Mouse (Mus musculus): ENCODE data around the gene Vmn1r35. TPM values are rescaled to one million over a fixed set of nuclear protein-coding genes. Genes with fewer than 3 reads are reported as not detected.
"Not testable (repeated sequence)": the region's sequence is repeated elsewhere in the genome, so short reads cannot be mapped to it uniquely, and the experiment has no call there.

The Vmn1r35 gene
- not detected in 2 replicates for polyA plus RNA-seq (2014; fragmentation: Nextera tagmentation; extraction: Ambion mirVana)

DNA sequence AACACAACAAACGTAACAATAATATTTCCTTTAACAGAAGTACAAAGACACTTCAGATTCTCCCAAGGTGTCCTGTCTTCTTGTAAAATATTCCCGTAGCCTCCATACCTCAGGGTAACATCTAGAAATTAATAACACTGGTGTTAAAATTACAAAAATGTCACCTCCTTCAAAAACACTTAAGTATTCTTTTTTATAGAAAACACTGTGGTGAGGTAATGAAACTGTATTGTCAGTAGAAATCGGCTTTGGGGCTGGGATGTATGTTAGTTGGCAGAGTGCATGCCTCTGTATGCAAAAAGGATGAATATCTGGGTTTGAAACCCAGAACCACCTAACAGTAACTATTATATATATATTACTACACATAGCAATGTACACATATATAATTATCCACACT lies at the start of gene Vmn1r35:
Gene Vmn1r35 (minus strand): TSS at position 101 of the 400 bp plus-strand sequence.
- H3K9ac ChIP-seq (replicated peaks; ENCODE audit: low read length), result no peak within 1 kb of the TSS
- H3K36me3 ChIP-seq (ENCODE audit: control insufficient read depth, insufficient read depth, low read length), result no peaks in the 10 kb centered on the region
- H3K4me3 ChIP-seq (replicated peaks; ENCODE audit: low read depth, low read length), result no peak within 1 kb of the TSS
- H3K4me2 ChIP-seq (ENCODE audit: low read length), result no peak within 1 kb of the TSS
- DNase-seq (no peak), ATAC-seq (ENCODE audit: low FRiP score, low TSS enrichment) (no peak)
- no peaks in the 10 kb centered on the region for H3K9me3 ChIP-seq (ENCODE audit: control insufficient read depth, low read length)
- no peak within 1 kb of the TSS for H3K27ac ChIP-seq (replicated peaks; ENCODE audit: low read depth, low read length)
- WGBS, result 85% methylated on average over 3 of the region's 3 CpGs
- H3K4me1 ChIP-seq (ENCODE audit: control insufficient read depth, insufficient read depth, low read length), result no peaks in the 10 kb centered on the region
- no peaks in the 10 kb centered on the region for H3K27me3 ChIP-seq (ENCODE audit: control insufficient read depth, insufficient read depth, low read length)

DNA sequence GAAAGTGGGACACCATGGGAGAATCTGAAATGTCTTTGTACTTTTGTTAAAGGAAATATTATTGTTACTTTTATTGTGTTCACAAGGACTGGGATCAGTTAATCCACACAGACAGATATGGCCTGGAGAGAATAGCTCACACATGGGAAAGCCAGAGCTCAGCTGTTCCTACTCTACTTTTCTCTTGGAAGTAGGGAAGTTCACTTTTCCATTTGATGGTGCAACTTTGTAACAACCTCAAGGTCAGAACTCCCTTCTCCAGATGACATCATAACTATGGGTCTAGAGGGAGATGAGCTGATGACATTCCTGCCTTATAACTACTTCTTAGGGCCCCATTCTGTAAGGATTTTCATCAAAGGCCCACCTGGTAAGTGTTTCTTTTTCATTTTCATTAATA lies 43.4 kb upstream of the Vmn1r35 start, which contains the start of gene Vmn1r37:
Gene Vmn1r37 (plus strand): TSS at position 301 of the 400 bp plus-strand sequence.
- H3K27me3 ChIP-seq (ENCODE audit: control insufficient read depth, insufficient read depth, low read length); H3K9me3 ChIP-seq (ENCODE audit: control insufficient read depth, low read length); H3K4me1 ChIP-seq (ENCODE audit: control insufficient read depth, insufficient read depth, low read length); H3K9ac ChIP-seq (replicated peaks; ENCODE audit: low read length); DNase-seq; H3K27ac ChIP-seq (replicated peaks; ENCODE audit: low read depth, low read length); ATAC-seq (ENCODE audit: low FRiP score, low TSS enrichment); H3K4me2 ChIP-seq (ENCODE audit: low read length); H3K4me3 ChIP-seq (replicated peaks; ENCODE audit: low read depth, low read length); H3K36me3 ChIP-seq (ENCODE audit: control insufficient read depth, insufficient read depth, low read length): not testable (repeated sequence)

DNA sequence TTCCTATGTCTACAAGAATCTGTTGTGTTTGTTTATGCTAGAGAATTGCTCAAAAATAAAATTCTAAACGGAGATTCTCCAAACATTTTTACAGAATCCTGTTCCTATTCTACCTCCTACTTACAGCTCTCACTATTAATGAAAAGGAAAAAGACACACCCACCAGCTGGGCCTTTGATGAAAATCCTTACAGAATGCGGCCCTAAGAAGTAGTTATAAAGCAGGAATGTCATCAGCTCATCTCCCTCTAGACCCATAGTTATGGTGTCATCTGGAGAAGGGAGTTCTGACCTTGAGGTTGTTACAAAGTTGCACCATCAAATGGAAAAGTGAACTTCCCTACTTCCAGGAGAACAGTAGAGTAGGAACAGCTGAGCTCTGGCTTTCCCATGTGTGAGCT lies 33.4 kb upstream of the Vmn1r35 start, which contains the start of gene Vmn1r36:
Gene Vmn1r36 (minus strand): TSS at position 101 of the 400 bp plus-strand sequence.
- not testable (repeated sequence) for H3K27ac ChIP-seq (replicated peaks; ENCODE audit: low read depth, low read length); H3K4me3 ChIP-seq (replicated peaks; ENCODE audit: low read depth, low read length)
- WGBS, result 65% methylated on average over 2 of the region's 2 CpGs

DNA sequence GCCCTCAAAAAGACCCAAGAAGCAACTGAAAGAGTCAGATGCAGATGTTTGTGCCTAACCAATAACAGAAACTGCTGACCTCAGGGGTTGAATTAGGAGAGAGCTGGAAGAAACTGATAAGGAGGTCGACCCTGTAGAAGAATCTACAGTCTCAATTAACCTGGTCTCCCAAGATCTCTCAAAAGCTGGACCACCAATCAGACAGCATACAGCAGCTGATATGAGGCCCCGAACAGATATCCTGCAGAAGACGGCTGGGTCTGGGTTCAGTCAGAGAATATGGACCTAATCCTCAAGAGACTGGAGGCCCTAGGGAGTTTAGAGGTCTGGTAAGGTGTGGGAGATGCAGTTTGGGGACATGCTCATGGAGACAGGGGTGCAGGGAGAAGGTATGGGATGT lies 28.1 kb upstream of the Vmn1r35 start:
- DNase-seq, result no peak
- H3K4me3 ChIP-seq (replicated peaks; ENCODE audit: low read depth, low read length), result no peak overlapping the region
- no peaks in the 10 kb centered on the region for H3K9me3 ChIP-seq (ENCODE audit: control insufficient read depth, low read length)
- ATAC-seq (ENCODE audit: low FRiP score, low TSS enrichment), result 0 out of 2 replicates have a peak, but pooled peaks have one; percentile 8
- H3K36me3 ChIP-seq (ENCODE audit: control insufficient read depth, insufficient read depth, low read length), result no peaks in the 10 kb centered on the region
- H3K27ac ChIP-seq (replicated peaks; ENCODE audit: low read depth, low read length), result no peak overlapping the region
- no peak overlapping the region for H3K4me2 ChIP-seq (ENCODE audit: low read length)
- H3K4me1 ChIP-seq (ENCODE audit: control insufficient read depth, insufficient read depth, low read length), result no peaks in the 10 kb centered on the region
- H3K27me3 ChIP-seq (ENCODE audit: control insufficient read depth, insufficient read depth, low read length), result no peaks in the 10 kb centered on the region
- no peak overlapping the region for H3K9ac ChIP-seq (replicated peaks; ENCODE audit: low read length)
- WGBS, result 79% methylated on average over 3 of the region's 3 CpGs

More for the DNA sequence above, 33.4 kb upstream of the Vmn1r35 start, which contains the start of gene Vmn1r36:
- ATAC-seq (ENCODE audit: low FRiP score, low TSS enrichment); H3K9me3 ChIP-seq (ENCODE audit: control insufficient read depth, low read length); H3K4me1 ChIP-seq (ENCODE audit: control insufficient read depth, insufficient read depth, low read length); H3K4me2 ChIP-seq (ENCODE audit: low read length); H3K27me3 ChIP-seq (ENCODE audit: control insufficient read depth, insufficient read depth, low read length); DNase-seq; H3K36me3 ChIP-seq (ENCODE audit: control insufficient read depth, insufficient read depth, low read length); H3K9ac ChIP-seq (replicated peaks; ENCODE audit: low read length): not testable (repeated sequence)

DNA sequence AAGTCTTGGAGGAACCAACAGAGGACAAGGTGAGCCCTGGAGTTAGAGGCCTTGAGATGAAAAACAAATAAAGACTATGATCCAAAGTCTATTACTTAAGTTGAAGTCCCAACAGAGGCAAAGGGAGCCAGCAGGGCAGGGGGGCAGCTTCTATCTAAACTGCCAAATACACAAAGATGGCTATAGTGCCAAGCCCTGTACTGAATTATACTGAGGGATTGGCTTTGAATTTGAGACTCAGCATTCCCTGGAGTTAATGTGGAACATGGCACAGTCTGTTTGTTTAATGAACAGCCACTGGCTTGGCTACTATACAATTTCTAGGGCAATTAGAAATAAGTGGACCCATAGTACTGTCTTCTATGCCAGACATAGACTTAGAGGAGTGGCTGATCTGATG lies 23.2 kb upstream of the Vmn1r35 start:
- Histone ChIP-seq H3K4me1 (ENCODE audit: control insufficient read depth, insufficient read depth, low read length) (no peaks in the 10 kb centered on the region), H3K36me3 (ENCODE audit: control insufficient read depth, insufficient read depth, low read length) (no peaks in the 10 kb centered on the region)
- no peak for ATAC-seq (ENCODE audit: low FRiP score, low TSS enrichment)

DNA sequence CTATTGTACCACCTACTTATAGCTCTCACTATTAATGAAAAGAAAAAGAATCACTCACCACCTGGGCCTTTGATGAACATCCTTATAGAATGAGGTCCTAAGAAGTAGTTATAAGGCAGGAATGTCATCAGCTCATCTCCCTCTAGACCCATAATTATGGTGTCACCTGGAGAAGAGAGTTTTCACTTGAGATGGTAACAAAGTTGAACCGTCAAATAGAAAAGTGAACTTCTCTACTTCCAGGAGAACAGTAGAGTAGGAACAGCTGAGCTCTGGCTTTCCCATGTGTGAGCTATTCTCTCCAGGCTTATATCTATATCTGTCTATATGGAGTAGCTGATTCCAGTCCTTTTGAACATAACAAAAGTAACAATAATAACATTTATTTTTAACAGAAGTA lies 41.9 kb downstream of the Vmn1r35 start, which contains the start of gene Vmn1r34:
Gene Vmn1r34 (minus strand): TSS at position 101 of the 400 bp plus-strand sequence.
- Histone ChIP-seq H3K9me3 (ENCODE audit: control insufficient read depth, low read length) (no peaks in the 10 kb centered on the region), H3K4me2 (ENCODE audit: low read length) (no peak within 1 kb of the TSS), H3K4me3 (replicated peaks; ENCODE audit: low read depth, low read length) (no peak within 1 kb of the TSS), H3K9ac (replicated peaks; ENCODE audit: low read length) (no peak within 1 kb of the TSS), H3K27ac (replicated peaks; ENCODE audit: low read depth, low read length) (no peak within 1 kb of the TSS), H3K4me1 (ENCODE audit: control insufficient read depth, insufficient read depth, low read length) (no peaks in the 10 kb centered on the region), H3K27me3 (ENCODE audit: control insufficient read depth, insufficient read depth, low read length) (no peaks in the 10 kb centered on the region), H3K36me3 (ENCODE audit: control insufficient read depth, insufficient read depth, low read length) (no peaks in the 10 kb centered on the region)
- WGBS, result 89% methylated on average over 1 of the region's 1 CpGs
- ATAC-seq (ENCODE audit: low FRiP score, low TSS enrichment), result no peak
- no peak for DNase-seq

More for the DNA sequence above, 23.2 kb upstream of the Vmn1r35 start:
- no peak overlapping the region for H3K9ac ChIP-seq (replicated peaks; ENCODE audit: low read length)
- H3K27ac ChIP-seq (replicated peaks; ENCODE audit: low read depth, low read length), result no peak overlapping the region
- no peak overlapping the region for H3K4me3 ChIP-seq (replicated peaks; ENCODE audit: low read depth, low read length)
- H3K4me2 ChIP-seq (ENCODE audit: low read length), result no peak overlapping the region
- DNase-seq, result no peak
- no peaks in the 10 kb centered on the region for H3K9me3 ChIP-seq (ENCODE audit: control insufficient read depth, low read length)
- no peaks in the 10 kb centered on the region for H3K27me3 ChIP-seq (ENCODE audit: control insufficient read depth, insufficient read depth, low read length)

Other genes with a start within 250 kb of the Vmn1r35 start
- gene Mad2l1, start 150.5 kb downstream of the Vmn1r35 start, polyA plus RNA-seq (2014; fragmentation: Nextera tagmentation; extraction: Ambion mirVana), result 14.8 and 28.0 TPM in 2 replicates
- gene Vmn1r32, start 125.8 kb downstream of the Vmn1r35 start, polyA plus RNA-seq (2014; fragmentation: Nextera tagmentation; extraction: Ambion mirVana), result 0.11 TPM in 1 of 2 replicates, not detected in the other
- gene Vmn1r33, start 67.6 kb downstream of the Vmn1r35 start, polyA plus RNA-seq (2014; fragmentation: Nextera tagmentation; extraction: Ambion mirVana), result not detected in 2 replicates
- not detected in 2 replicates for gene Vmn1r34, start 42.0 kb downstream of the Vmn1r35 start, polyA plus RNA-seq (2014; fragmentation: Nextera tagmentation; extraction: Ambion mirVana)
- gene Vmn1r36, start 33.3 kb upstream of the Vmn1r35 start, polyA plus RNA-seq (2014; fragmentation: Nextera tagmentation; extraction: Ambion mirVana), result not detected in 2 replicates
- gene Vmn1r37, start 43.5 kb upstream of the Vmn1r35 start, polyA plus RNA-seq (2014; fragmentation: Nextera tagmentation; extraction: Ambion mirVana), result not detected in 2 replicates
- gene Vmn1r38, start 96.7 kb upstream of the Vmn1r35 start, polyA plus RNA-seq (2014; fragmentation: Nextera tagmentation; extraction: Ambion mirVana), result not detected in 2 replicates
- gene Vmn1r39, start 124.7 kb upstream of the Vmn1r35 start, polyA plus RNA-seq (2014; fragmentation: Nextera tagmentation; extraction: Ambion mirVana), result not detected in 2 replicates
- 34.7 and 36.7 TPM in 2 replicates for gene Gng12, start 210.5 kb upstream of the Vmn1r35 start, polyA plus RNA-seq (2014; fragmentation: Nextera tagmentation; extraction: Ambion mirVana)

Measured in midbrain, embryonic 14.5 days (tissue).